Mouse (Mus musculus): ENCODE measurements around the gene Slc4a5. TPM values are rescaled to one million over a fixed set of nuclear protein-coding genes. Genes with fewer than 3 reads are reported as not detected.

Gene Slc4a5
- polyA plus RNA-seq (2017; shearing (Covaris generic)) = under 1 TPM; 0.48 to 0.76 TPM

DNA sequence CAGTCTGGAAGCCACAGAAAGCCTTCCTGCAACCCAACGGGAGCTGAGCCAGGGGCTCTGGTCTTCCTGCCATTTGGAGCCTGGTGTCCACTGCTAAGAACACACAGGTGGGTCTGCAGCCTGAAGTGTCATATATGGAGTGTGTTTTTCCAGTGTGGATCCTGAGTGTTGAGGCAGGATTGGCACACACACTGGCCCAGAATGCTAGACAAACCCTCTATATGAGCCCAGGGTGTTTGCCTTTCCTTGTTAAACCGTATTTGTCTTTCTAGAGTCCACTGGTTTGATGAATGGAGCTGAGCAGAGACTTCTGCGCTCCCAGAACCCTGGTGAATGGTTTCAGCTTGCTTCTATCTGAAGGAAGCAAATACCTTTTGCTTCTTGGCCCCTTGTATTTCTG lies at the start of gene Slc4a5:
Gene Slc4a5 (plus strand): TSS at position 15 of the 400 bp plus-strand sequence.
- no peak for ATAC-seq

DNA sequence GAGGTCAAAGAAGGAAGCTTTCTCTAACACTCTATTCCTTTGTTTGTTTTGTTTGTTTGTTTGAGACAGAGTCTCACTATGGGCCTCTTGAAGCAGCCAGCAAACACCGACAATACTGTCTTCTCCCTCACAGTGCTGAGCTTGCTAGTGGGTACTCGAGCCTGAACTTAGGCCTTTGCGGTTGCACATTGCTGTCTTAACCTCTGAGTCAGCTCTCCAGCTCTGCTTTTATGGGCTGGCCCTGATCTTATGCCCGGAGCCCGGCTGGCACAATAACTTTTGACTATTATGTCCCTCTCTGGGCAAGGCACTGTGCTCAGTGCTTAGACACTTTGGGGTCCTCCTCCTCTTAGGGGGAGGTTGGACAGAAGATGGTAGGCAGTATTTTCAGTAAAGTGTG lies 49.8 kb upstream of the Slc4a5 start:
- no peak for ATAC-seq

DNA sequence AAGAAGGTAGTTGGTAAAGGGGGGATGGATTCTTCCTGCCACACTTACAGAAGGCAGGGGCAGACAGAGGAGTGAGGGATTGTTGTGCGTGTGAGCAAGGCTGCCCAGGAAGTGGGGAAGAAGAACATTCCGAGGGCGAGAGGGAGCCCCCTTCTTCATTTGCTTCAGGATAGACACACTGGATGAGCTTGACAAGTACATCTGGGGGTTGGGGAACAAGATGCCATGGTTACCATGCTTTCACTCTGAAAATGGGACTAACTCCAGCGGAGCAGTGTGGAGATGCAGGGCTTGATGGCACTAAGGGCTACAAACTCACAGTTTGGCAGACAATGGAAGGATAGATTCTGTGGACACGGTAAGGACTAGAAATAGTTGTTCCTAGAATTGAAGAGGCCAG lies 48.6 kb upstream of the Slc4a5 start:
- ATAC-seq = no peak

DNA sequence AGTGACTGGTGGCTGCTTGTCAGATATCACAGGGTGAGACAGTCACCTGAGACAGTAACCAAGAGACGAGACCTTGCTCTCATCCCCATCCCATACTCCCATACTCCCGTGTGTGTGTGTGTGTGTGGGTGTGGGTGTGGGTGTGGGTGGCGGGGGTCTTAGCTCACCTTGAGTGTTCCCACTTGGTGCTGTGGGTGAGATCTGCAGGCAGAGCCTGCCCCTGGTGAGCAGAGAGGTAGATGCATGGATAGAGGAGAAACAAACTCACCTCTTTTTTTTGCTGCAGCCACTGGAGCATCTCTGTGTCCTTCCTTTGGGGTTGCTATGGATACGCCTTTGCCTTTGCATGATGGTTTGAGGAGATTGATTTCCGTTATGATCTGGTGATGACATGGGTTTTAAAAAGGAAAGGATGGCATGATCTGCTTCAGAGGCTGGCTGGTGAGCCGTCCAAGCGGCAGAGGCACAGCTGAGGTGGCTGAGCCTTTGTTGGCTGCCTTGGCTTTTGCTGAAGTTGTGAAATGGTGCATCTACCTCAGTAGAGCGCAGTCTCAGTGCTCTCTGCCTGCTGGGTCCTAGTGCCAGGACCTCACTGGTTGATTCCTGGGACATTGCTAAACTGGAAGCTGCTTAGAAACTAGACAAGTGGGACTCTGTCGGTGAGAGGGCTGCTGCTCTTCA lies 47.2 kb upstream of the Slc4a5 start:
- no peak for ATAC-seq

DNA sequence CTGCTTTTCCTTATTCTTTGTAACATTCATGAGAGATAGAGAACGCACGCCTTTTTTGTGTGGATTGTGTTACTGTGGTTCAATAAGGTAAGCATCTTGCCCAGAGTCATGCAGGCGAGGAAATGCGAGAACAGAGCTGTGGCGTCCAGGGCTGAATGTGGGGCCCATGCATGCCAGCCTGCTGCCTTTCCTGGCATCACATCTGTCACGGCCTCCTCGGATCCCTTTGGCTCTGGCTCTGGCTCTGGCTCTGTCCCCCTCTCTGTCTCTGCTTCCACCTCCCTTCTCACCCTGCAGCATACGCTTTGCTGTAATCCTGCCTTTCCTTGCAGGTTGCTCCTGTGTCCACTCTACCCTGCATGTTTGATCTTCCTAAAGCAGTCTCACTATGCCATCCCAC lies 43.6 kb upstream of the Slc4a5 start:
- no peak for ATAC-seq

DNA sequence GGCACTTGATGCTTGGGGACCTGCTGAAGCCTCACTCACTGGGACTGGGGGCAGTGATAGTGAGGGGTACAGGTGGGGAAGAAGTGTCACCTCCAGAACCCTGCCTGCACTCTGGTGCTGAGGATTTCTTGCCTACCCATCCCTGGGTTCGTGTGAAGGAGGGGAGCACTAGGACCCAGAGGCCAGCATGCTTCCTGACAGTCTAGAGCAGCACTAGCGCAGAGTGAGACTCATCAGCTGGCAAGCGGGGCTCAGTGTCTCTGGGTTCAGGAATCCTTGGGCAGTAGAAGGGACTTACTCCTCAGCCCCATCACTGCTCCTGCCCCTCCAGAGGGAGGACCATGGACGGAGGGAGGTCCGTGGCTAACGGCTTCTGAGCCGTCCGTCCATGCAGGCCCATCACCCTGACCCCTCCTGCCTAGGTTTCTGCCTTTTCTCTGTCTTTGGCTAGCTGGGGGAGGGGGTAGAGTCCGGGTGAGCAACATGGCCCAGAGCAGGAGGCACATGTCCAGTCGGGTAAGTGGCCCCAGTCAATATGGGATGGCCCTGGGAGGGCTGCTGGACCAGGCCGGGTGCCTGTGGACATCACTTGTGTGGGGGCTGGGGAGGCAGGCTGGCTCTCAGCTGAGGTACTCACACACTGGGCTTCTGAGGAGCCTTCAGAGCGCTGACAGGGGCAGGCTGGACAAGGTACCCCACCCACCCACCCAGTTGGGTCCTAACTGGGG lies 40.1 kb upstream of the Slc4a5 start:
- no peak for ATAC-seq

DNA sequence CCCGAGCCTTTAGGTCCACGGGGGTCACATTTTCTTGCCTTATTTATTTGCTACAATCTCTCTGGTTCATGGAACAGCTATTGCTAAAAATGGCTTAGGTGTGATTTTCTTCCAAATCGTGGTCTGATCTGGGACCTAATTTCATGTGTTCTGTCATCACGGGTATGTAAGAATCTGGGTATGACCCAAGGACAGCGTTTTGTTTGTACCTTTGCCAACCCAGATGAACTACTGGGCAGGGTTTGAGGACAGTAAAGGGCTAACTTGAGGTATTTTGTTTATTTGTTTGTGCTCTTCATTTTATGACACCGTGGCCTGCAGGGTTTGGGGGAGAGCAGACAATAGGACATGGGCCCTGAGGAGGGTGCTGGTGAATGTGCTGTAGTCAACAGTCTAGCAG lies 39.0 kb upstream of the Slc4a5 start:
- ATAC-seq = no peak

DNA sequence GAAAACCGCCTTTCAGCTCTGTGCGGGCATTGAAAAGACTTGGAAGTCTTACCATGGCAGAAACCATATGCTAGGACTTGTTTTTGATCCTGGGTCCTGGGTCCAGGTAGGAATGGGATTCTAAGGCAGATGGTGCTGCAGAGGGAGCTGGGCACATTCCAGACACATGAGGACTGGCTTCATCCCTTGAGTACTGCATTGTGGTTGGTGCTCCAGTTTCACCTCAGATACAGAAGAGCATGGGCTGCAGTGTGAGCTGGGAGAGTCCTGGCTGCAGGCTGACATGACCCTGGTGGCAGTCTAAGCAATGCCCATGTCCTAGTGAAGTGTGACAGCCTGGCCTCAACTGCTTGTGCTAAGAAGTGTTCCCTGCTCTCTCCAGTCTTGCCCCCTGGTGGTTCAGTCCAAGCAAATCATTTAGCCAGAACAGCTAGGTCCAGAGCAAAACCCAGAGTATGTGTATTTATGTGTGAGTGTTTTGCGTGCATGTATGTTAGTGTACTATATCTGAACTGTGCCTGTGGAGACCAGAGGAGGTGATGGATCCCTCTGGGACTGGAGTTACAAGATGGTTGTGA lies 34.7 kb upstream of the Slc4a5 start:
- no peak for ATAC-seq

DNA sequence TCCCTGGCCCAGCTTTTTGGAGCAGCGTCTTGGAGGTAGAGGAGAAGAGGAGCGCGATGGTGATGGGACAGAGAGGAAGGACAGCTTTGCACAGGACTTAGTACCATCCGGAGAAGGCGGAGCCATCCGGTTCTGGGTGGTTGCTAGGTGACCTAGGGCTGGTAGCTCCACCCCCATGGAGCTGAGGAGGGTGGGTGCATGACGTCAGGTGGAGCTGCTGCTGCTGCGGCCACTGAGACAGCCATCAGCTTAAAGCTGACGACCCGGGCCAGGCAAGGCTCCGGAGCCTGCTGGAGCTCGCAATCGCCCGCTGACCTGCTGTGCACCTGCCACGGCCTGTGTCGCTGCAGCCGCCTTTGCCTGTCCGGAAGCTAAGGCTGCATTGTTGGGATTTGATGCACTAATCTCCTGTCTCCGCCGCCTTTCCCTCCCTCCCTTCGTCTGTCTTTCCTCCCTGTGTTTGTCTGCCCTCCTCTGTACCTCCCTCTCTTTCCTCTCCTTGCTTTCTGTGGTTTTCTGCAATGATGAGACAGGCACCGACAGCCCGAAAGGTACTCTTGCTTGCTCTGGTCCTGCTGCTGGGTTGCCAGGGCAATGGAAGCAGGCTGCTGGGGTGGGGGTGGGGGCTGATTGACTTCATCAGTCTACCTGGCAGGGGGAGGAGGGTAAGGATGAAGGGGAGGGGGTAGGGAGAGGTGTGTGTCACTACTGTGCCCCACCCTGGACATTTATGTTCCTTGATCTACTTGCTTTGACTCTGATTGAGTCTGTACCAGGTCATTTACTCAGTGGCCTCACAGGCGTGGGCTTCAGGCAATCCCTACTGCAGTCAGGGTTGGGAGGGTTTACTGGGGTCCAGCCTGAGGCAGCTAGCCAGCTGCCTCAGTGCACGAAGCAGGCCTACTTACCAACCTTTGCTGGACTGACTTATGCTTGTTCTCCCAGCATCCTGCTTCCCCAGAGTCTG lies 33.5 kb upstream of the Slc4a5 start:
- peak; percentile 32 for ATAC-seq

DNA sequence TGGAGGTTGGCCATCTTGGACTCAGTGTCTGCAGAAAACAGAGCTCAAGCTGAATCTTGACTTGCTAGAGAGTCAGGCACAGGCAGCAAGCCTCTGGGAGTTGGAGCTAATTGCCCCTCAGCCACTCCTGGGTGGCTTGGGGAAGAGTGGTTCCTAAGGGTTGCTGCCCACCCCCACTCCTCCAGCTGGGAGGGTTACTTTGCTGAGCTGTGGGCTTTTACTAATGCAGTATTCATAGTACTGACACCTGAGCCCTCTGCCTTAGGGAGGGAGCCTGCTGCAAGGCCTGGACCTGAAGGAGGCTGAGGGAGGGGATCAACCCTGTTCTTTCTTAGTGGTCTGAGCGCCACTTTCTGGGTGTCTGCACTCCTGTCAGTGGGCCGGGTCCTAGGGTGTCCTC lies 32.7 kb upstream of the Slc4a5 start:
- no peak for ATAC-seq

DNA sequence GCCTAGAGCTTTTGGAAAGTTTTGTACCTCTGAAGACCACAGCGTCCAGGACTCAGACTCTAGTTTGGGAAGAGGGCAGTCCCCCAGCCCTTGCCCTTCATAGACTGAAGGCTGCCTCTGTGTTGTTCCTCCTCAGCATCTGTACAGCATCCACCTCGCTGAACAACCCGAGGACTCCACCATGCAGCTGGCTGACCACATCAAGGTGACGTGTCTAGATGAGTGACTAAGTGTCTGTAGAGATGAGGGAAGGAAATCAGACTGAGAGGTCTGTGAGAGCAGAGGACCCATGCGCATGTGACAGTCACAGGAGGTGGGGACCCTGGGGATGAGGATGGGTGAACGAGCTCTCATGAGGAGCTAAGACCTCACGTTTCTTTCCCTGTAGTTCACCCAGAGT lies 26.1 kb upstream of the Slc4a5 start:
- no peak for ATAC-seq

DNA sequence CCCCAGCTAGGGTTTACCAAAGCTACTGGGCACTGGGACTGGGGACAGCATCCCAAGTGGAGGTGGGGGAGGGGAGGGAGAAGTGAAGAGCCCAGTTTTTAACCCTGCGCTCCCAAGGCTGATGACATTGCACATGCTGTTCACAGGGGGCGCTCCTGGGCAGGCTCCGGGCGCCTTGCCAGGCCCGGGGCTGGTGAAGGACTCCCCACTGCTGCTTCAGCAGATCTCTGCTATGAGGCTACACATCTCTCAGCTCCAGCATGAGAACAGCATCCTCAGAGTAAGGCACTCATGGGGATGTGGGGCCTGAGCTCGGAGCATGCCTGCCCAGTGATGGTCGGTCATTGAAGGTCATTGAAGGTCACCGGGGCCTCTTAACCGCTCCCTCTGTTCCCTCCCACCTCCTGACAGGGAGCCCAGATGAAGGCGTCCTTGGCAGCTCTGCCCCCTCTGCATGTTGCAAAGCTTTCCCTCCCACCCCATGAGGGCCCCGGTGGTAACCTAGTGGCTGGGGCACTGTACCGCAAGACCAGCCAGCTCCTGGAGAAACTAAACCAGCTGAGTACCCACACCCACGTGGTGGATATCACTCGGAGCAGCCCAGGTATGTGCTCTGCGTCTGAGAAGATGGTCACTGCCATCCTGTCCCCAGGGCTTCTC lies 22.2 kb upstream of the Slc4a5 start:
- no peak for ATAC-seq

DNA sequence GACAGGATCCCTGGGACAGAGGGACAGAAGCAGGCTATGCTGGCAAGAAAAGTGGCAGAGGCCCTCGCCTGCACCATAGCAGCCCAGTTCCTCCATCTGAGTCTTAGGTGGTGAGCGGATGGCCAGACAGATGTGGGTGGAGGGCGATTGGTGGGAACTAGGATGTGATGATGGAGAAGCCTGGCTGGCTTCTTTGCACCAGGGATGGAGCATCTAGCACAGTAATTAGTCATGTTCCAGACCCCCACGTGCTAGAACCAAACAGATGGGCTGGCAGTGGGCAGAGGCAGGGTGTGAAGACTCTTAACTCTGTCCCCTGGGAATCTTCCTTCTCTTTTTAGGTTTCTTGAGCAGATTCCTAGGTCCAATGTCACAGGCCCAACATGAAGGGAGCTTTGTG lies 16.3 kb upstream of the Slc4a5 start:
- no peak for ATAC-seq

DNA sequence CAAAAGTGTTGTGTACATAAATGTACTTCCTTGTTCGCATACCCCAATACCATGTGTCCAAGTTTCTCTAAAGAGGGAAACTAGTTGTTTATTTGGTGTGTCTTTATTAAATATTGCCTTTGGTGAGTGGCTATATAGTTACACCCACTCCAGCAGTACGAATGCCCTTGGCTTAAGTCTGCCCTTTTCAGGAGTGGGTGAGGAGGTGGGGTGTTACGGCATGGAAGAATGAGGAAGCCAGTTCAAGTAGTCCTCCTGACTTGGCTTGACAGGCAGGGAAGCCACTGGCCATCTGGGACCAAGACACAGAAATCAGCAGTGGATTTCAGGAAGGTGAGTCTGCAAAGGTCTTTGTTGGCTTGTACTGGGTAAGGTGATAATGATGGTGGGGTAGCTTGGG lies 13.8 kb upstream of the Slc4a5 start:
- no peak for ATAC-seq

DNA sequence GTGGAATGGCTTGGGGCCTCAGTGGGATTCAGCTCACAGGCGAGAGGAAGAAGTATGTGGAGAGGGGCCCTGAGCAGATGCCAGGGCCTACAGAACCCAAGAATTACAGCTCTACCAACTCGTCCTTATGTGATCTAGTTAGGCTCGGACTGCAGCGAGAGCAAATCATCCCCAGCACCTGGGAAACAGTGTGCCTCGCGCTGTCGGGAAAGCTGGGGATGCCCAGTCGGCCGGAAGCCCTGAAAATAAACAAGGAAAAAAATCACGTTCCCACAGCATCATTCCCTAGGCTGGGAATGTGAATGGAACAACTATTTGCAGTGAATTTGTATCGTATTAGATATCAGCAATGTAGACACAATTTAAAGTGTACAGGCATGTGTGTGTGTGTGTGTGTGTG lies 13.3 kb upstream of the Slc4a5 start:
- no peak for ATAC-seq

DNA sequence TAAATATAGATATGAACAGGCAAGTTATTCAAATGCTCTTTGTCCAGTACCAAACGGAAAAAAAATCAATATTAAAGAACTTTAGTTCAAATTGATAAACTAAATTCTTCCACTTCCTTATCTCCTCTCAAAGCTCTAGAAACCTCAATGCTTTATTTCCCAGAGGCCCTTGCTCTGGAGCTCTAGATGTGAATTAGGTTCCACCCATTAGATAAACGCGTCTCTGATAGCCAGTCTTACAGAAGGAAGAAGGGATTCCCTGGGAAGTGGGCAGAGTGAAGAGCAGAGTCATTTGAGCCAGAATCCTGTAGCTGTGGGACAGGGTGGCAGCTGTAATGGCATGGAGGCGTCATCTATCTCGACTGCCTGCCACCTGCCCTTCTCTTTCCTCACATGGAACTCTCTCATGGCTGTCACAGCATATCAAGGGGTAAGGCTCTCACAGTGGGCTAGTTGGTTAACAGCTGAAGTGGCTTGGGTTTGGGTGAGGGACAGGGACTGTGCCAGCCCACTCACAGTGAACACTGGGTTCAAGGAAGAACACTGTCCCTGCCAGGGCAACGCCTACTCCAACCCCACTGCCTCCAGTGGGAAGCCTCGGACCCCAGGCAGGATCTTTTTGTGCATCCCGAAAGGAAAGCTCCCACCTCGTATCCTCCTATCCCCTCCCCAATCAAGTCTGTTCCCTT lies 12.1 kb upstream of the Slc4a5 start:
- ATAC-seq = no peak

DNA sequence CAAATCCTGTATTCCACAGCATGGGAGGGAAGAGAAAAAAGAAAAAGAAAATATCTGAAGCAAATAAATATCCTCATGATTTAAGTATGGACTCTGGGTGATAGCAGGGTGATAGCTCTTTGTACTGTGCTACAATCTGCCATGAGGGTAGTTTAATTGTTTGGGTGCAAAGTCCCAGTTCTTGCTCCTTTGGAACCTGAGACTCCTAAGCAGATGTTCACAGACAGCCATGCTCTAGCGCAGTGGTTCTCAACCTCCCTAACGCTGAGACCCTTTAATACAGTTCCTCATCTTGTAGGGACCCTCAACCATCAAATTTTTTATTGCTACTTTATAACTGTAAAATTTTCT lies 11.6 kb upstream of the Slc4a5 start:
- ATAC-seq = no peak

DNA sequence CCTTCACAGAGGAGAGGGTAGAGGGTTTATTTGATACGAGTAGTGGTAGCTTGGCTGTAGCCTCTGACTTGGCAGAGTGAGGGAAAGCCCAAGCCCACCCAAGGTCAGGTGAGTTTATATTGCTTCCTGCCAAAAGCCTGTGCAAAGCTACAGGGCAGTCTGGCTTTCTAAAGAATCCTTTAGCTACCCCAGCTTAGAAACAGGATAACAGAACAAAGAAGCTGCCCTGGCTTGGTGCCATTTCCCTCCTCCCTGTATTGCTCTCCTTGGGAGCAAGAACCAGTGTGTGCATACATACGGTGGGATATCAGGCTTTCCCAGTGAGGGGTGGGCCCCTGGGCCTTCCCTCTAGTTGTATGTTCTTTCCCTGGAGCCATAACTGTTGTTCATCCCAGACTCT lies 9.1 kb upstream of the Slc4a5 start:
- no peak for ATAC-seq

DNA sequence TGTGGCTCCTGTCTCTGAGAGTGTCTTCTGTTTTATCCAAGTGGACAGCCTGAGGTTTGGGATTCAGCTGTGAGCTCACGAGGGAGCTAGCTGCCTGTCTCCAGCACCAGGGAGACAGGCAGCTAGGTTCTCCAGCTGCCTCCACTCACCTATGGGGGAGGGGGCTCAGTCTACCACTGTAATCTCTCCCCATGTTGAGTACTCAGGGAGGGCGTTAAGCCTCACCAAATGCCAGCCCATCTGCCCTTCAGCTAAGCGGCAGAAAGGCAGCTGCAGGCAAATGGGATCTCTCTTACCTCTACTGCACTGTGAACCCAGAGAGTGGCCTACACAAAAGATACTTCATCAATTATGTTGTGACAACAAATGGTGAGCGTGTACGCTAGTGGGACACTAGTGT lies 8.1 kb upstream of the Slc4a5 start:
- ATAC-seq = no peak

DNA sequence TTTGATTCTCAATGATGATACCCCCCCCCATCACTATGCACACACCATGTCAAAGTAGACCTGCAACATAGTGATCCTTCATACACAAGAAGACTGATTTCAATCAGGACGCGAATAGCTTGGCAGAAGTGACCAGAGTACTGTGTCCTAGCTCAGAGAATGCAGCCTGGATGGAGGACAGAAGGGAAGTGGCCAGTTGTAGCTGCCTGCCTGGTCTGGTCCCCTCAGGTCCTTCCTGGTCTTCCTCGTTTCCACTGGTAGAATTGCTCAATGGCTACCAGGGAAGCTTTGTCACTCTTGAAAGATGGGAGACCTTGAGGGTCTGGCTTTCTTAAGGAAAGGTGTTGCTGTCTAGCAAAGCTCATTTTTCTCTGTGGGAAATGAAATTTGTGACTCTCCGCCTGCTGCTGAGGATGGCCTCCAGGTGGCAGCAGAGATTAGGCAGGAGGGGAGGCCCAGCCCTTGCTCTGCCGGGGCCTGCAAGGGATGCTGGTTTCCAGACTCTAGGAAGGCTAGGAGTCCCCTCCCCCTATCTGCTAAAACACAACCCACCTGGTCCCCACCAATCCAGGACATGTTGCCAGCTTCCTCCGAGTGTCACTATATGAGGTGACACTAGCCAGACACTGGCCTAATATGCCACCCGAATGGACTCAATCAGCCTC lies 4.5 kb upstream of the Slc4a5 start:
- ATAC-seq = no peak

DNA sequence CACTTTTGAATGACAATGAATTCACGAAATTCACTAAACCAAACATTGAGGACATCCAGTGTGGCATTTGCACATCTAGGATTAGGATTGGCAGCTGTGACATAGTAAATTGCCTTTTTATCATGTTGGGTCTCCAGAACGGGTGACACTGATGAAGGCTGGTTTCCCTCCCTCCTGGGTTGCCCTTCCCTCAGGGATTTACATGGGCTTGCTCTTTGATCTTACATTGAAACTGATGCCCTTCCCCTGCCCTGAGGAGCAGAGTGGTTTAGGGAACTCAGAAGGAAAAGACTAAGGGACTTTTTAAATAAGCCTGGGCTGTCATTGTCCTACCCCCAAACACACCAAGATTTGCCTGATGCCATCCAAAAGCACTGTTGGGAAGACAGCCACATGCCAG lies 11.9 kb downstream of the Slc4a5 start:
- ATAC-seq = no peak

Data from activated CD4-positive, CD25-positive, alpha-beta regulatory T cell, adult 4 months (primary cell).